Mouse (Mus musculus): Measurements from ENCODE around the gene Gdf9.

- TF ChIP-seq GATA1 (IDR thresholded peaks at IDR 0.05; ENCODE audit: low read length), result peak; percentile 92
- peak; percentile 58; the same call in 2 of the 3 replicates for TF ChIP-seq TAL1 (IDR thresholded peaks at IDR 0.05; ENCODE audit: low read length)
Observed at GRCm38 (mm10) chr11:53483159-53483891, 52.5 kb downstream of the Gdf9 start.

All from erythroblast, embryonic 14.5 days (primary cell).